ENCODE assay signal across 10 mouse cellular contexts in the genomic region with DNA sequence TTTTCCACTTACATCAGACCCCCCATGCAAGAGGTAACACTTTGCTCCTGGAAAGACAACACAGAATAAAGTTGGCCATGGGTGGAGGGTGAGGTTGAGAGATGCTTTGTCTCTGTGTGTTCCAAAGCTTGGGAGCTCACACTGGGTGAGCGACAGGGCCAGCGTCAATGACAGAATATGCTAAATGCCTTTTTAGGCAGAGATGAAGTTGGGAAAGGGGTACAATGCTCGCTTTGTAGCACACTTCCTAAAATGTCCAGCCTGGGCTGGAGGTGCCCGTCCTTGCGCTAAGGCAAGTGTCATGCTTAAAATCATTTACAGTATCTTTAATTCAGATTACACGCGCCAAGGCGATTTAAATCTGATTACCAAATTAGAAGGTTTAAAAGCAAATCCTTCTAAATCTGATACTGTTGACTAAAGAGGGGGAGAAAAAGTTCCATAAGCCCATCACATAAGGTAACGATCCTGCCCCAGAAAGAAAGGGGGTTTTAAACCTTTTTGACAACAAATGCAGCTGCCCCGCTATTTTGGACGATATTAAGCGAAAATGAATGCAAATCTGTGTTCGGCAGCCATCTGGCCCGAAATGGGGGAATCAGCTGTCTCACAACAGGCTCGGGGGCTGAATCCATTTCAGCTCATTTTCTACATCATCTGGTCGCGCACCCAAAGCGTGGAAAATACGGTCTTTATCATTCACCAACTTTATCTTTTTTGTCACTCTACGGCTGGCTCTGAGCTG. TPM values are rescaled to one million over a fixed set of nuclear protein-coding genes. Genes with fewer than 3 reads are reported as not detected.
DNase-seq lines count a peak whose midpoint lies in the region; ATAC-seq lines count a peak whose summit lies in the region.
"Had no signal": no experiment of that assay in that cellular context is flagged by ENCODE, and none has a peak within 500 bp of the region (broad histone marks: within the 10 kb centered on the region; RNA-seq: fewer than 3 reads in every experiment).

No protein-coding gene starts in this region.

- H3K27ac ChIP-seq in heart, embryonic 10.5 days = no peak overlapping the region
- peak overlapping the region; percentile 68 for H3K27ac ChIP-seq in forebrain, embryonic 12.5 days
- H3K27ac ChIP-seq in limb, embryonic 10.5 days = peak overlapping the region; percentile 66; the same call in 1 of the 2 replicates
- peak overlapping the region; percentile 98 for H3K27ac ChIP-seq in neural tube, embryonic 14.5 days (ENCODE audit: low read depth, low read length)
- H3K27ac ChIP-seq: liver, embryonic 14.5 days had no signal

- peak overlapping the region; percentile 40 for H3K4me2 ChIP-seq in forebrain, embryonic 12.5 days
- peak overlapping the region; percentile 76 for H3K4me2 ChIP-seq in neural tube, embryonic 14.5 days (ENCODE audit: low read depth, low read length)

- H3K27me3 ChIP-seq in heart, embryonic 10.5 days (ENCODE audit: insufficient read depth, poor library complexity, severe bottlenecking) = peaks cover 98% of the 10 kb centered on the region
- peaks cover 96% of the 10 kb centered on the region for H3K27me3 ChIP-seq in forebrain, embryonic 12.5 days
- peaks cover 87% of the 10 kb centered on the region for H3K27me3 ChIP-seq in limb, embryonic 10.5 days (ENCODE audit: low read depth, poor library complexity, severe bottlenecking)
- peaks cover 14% of the 10 kb centered on the region; the same call in 1 of the 2 replicates for H3K27me3 ChIP-seq in neural tube, embryonic 14.5 days (ENCODE audit: control insufficient read depth, insufficient read depth, low read length)

- H3K36me3 ChIP-seq in heart, embryonic 10.5 days = no peaks in the 10 kb centered on the region
- no peaks in the 10 kb centered on the region for H3K36me3 ChIP-seq in forebrain, embryonic 12.5 days (replicated peaks)
- no peaks in the 10 kb centered on the region for H3K36me3 ChIP-seq in limb, embryonic 10.5 days
- H3K36me3 ChIP-seq in neural tube, embryonic 14.5 days (ENCODE audit: control insufficient read depth, insufficient read depth, low read length) = no peaks in the 10 kb centered on the region

- 1% methylated on average over 20 of the region's 20 CpGs for WGBS in heart, embryonic 10.5 days
- WGBS in forebrain, embryonic 12.5 days = 2% methylated on average over 20 of the region's 20 CpGs
- 1% methylated on average over 20 of the region's 20 CpGs for WGBS in limb, embryonic 10.5 days
- 1% methylated on average over 20 of the region's 20 CpGs for WGBS in neural tube, embryonic 14.5 days

- ATAC-seq in forebrain, embryonic 12.5 days (ENCODE audit: low FRiP score) = no peak
- no peak for ATAC-seq in neural tube, embryonic 14.5 days (ENCODE audit: low read depth)
- no peak for ATAC-seq in activated CD4-positive, CD25-positive, alpha-beta regulatory T cell, adult 4 months
- ATAC-seq in cerebellum, adult (ENCODE audit: insufficient number of reproducible peaks, low FRiP score, low TSS enrichment) = no peak

- no peaks in the 10 kb centered on the region for H3K9me3 ChIP-seq in heart, embryonic 10.5 days
- no peaks in the 10 kb centered on the region for H3K9me3 ChIP-seq in forebrain, embryonic 12.5 days
- no peaks in the 10 kb centered on the region for H3K9me3 ChIP-seq in limb, embryonic 10.5 days (replicated peaks)
- H3K9me3 ChIP-seq in neural tube, embryonic 14.5 days (ENCODE audit: control insufficient read depth, low read length) = no peaks in the 10 kb centered on the region

- peak overlapping the region; percentile 43 for H3K4me3 ChIP-seq in heart, embryonic 10.5 days
- peak overlapping the region; percentile 24 for H3K4me3 ChIP-seq in forebrain, embryonic 12.5 days (replicated peaks)
- H3K4me3 ChIP-seq in limb, embryonic 10.5 days = peak overlapping the region; percentile 47
- H3K4me3 ChIP-seq in neural tube, embryonic 14.5 days (ENCODE audit: low read depth, low read length) = peak overlapping the region; percentile 79

- no peak for DNase-seq in heart, embryonic 10.5 days (ENCODE audit: low spot score)
- no peak for DNase-seq in heart, adult 8-10 months (ENCODE audit: low spot score)
- no peak for DNase-seq in limb, embryonic 10.5 days (ENCODE audit: low spot score)
- DNase-seq in thymus, postnatal 25 days = no peak

- H3K4me1 ChIP-seq in heart, embryonic 10.5 days = peaks cover 55% of the 10 kb centered on the region
- H3K4me1 ChIP-seq in forebrain, embryonic 12.5 days = peaks cover 82% of the 10 kb centered on the region
- H3K4me1 ChIP-seq in limb, embryonic 10.5 days = peaks cover 93% of the 10 kb centered on the region
- peaks cover 26% of the 10 kb centered on the region for H3K4me1 ChIP-seq in neural tube, embryonic 14.5 days (ENCODE audit: control insufficient read depth, insufficient read depth, low read length)

- no peak overlapping the region for H3K9ac ChIP-seq in forebrain, embryonic 12.5 days
- peak overlapping the region; percentile 67 for H3K9ac ChIP-seq in neural tube, embryonic 14.5 days (replicated peaks; ENCODE audit: low read depth, low read length)
- H3K9ac ChIP-seq: liver, embryonic 14.5 days had no signal

RNA-seq across cellular contexts. Expression of a gene that starts 2.1 kb away (rescaled TPM):
- 1.3 and 3.5 TPM in 2 replicates for polyA plus RNA-seq in heart, embryonic 10.5 days (2016; fragmentation: Nextera tagmentation; extraction: Ambion mirVana)
- 1 to 10 TPM; 5.0 to 9.3 (median 7.6) TPM for total RNA-seq in heart, adult 8-10 months (2022)
- polyA plus RNA-seq in forebrain, embryonic 12.5 days (2016; fragmentation: Nextera tagmentation; extraction: Ambion mirVana) = 3.4 and 6.4 TPM in 2 replicates
- polyA plus RNA-seq in limb, embryonic 10.5 days (2016; fragmentation: Nextera tagmentation; extraction: Ambion mirVana) = 3.1 and 6.3 TPM in 2 replicates
- polyA plus RNA-seq in neural tube, embryonic 14.5 days (2014; fragmentation: Nextera tagmentation; extraction: Ambion mirVana) = 46.9 and 53.5 TPM in 2 replicates
- not detected for polyA plus RNA-seq in activated CD4-positive, CD25-positive, alpha-beta regulatory T cell, adult 4 months (2017; shearing (Covaris generic))
- total RNA-seq: megakaryocyte-erythroid progenitor cell, adult 5-6 weeks had no signal

Comparison
In these comparisons a context has a peak if more than half of its experiments do, and no peak if none do; other contexts are left out.
1. H3K4me3 ChIP-seq: peak in every context shown above with its lines; median percentile 79 in neural tube, embryonic 14.5 days; 47 in limb, embryonic 10.5 days; 43 in heart, embryonic 10.5 days; 24 in forebrain, embryonic 12.5 days.